Mouse (Mus musculus) B cell, adult 2 months (primary cell): ENCODE results near the gene Gpr108.

ENCODE experiments used
- DNase-seq, 2 experiments: peaks; one replicate each; pipeline ENCODE4 v3.0.0; 2022

Gene Gpr108

DNA sequence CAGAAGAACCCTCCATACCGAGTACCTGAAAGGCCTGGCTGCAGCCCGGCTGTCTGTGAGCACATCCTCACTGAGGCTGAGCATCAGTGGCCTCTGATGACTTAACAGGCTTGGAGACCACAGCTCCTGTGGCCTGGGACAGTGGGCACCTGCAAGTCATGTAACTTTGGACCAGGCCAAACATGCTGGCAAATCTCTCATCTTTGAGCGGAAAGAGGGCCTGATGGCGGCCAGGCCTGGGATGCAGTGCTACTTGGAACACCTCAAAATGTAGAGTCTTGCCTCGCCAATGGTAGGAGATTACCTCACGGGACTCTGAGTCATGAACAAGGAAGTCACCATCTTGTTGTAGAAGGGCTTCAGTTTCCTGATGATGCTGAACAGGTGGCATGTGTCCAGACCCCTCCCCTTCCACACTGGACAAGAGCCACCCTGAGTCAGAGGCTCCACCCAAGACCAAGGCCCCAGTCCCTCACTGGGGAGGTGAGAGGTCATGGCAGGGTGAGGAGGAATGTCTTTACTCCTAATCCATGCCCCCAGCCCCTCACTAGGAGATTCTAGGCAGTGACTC, 19.4 kb upstream of the Gpr108 start:
- DNase-seq = no peak

DNA sequence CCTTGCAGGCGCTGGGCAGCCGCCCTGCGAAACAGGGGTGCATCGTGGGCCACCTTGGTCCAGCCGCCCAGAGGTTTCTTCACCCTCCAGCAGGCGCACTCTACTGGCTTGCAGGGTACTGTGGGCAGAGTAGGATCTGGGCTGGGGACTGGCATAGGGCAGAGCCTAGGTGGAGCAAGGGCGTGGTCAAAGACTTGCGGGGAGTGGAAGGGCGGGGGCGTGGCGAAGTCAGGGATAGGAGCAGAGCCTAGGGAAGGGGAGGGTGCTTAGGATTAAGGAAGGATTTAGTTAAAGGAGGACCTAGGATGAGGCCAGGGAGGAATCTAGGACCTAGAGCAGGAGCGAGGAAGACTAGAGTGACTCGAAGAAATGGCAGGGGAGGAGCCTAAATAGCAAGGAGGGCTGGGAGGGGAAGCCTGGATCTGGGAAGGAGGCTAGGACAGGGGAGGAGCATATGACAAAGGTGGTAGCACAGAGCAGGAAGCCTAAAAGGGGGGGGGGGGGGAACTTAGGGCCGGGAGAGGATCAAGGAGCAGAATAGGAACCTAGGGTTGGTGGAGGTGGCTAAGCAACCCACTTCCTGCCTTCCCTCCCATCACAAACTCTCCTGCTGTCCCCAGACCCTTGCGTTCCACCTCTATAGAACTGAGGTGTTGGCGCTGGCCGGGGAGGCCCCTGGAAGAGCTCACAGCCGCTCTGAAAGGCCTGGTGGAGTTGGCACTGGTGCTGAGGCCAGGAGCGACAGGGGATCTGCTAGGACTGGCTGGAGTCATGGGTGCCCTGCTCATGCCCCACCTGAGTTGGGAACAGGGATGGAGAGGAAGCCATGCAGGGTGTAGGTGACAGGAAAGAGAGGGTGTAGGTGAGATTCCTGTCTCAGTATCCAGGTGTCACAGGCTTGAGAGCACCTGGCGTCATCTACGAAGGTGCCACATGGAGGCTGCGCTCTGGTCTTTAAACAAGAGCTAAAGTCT, 17.0 kb upstream of the Gpr108 start:
- DNase-seq = peak in 1 of 2 experiments; percentile 31

- no peak for DNase-seq
Measured at GRCm38 (mm10) chr17:57264164-57264563, 15.9 kb upstream of the Gpr108 start.

GRCm38 (mm10) chr17:57262901-57263550, 14.8 kb upstream of the Gpr108 start:
- DNase-seq = no peak

DNA sequence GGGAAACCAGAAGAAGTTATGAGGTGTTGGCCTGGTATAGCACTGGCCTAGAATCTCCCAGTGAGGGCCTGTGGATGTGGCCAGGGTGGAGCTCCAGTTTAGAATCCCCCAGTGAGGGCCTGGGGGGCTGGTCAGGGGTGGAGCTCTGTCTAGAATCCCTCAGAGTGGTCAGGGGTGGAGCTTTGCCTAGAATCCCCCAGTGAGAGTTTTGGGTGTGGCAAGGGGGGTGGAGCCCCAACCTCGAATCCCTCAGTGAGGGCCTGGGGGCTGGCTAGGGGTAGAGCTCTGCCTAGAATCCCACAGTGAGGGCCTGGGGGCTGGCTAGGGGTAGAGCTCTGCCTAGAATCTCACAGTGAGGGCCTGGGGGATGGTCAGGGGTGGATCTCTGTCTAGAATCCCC, 13.6 kb upstream of the Gpr108 start:
- no peak for DNase-seq

DNA sequence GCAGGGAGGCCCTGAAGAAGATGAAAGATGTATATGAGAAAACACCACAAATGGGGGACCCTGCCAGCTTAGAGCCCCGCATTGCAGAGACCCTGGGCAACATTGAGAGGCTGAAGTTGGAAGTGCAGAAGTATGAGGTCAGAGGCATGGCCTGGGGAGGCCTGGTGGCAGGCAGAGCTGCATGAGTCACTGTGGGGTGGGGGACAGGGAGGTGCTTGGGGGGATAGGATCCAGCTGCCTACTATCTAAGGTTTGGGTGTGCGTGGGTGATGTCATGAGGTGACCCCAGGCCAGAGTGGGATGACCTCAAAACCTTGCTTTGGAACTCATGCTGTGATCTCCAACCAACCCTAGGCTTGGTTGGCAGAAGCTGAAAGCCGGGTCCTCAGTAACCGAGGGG, 13.0 kb upstream of the Gpr108 start:
- no peak for DNase-seq

DNA sequence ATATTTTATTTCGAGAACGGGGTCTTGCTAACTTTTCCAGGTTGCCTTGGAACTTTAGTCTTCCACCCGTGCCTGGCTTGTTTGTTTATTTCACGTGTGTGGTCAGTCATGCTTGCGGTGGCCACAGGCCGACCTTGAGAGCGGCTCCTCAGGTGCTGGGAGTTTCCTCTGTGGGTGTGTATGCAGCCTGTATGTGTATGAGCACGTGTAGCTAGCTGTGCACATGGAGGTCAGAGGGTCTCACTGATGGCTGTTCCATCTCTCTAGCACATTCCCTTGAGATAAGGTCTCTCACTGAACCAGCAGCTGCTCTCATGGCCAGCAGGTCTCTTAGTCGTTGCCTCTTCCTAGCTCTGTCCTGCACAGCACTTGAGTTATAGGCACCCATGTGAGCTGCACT, 12.1 kb upstream of the Gpr108 start:
- no peak for DNase-seq

- no peak for DNase-seq
Measured at GRCm38 (mm10) chr17:57259742-57260141, 11.5 kb upstream of the Gpr108 start.

- DNase-seq = no peak
Measured at GRCm38 (mm10) chr17:57258191-57258590, 9.9 kb upstream of the Gpr108 start.

GRCm38 (mm10) chr17:57256921-57257485, 8.8 kb upstream of the Gpr108 start:
- no peak for DNase-seq

DNA sequence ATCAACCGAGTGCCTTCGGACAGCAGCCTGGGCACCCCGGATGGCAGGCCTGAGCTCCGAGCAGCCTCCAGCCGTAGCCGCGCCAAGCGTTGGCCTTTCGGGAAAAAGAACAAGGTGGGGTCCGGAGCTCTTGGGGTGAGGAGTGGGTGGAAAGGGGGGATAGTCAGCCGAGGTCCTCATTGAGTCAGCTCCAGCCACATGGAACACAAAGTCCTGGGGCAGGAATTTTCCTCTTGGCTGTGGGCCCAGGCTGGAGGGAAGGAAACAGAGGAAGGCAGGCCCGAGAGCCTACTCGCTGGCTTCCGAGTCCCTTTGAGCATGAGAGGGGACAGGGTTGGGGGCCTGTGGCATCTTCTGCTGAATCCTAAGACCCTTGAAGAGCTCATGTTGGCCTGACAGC, 7.1 kb upstream of the Gpr108 start:
- DNase-seq = no peak

- no peak for DNase-seq
Measured at GRCm38 (mm10) chr17:57253306-57253705, 5.1 kb upstream of the Gpr108 start.

- no peak for DNase-seq
Measured at GRCm38 (mm10) chr17:57251431-57251830, 3.2 kb upstream of the Gpr108 start.

DNA sequence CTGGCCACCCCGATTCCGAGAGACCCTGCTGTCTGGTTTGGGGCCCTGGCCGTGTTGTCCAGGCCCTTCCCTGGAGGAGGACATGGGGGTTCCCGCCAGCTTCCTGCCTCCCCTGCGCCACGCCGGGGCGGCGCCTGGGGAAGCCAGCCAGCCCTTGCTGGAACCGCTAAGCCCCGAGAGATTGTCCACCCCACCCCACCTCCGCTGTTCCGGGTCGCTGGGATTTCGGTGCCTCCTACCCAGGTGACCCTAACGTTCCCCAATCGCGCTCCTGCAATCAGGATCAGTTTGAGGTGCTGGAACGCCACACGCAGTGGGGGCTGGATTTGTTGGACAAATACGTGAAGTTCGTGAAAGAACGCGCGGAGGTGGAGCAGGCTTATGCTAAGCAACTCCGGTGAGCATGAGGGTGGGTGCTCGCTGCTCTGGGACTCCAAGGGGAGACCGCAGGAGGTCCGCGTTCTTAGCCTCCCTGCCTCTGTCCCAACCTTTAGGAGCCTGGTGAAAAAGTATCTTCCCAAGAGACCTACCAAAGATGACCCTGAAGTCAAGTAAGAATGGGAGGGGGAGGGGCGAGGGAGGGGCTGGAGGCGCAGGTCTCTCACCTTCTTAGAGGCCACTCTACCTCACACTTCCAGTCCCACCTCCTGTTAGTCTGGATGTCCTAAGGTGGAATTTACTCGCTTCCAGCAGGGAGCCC, 2.4 kb upstream of the Gpr108 start:
- peak; percentile 24 to 30 for DNase-seq

- DNase-seq = peak; percentile 100
Measured at GRCm38 (mm10) chr17:57249186-57250181, 1.2 kb upstream of the Gpr108 start, which contains the start of gene Trip10. Gene Trip10 (plus strand): TSS chr17:57249455.

- peak in 1 of 2 experiments; percentile 36 for DNase-seq
Measured at GRCm38 (mm10) chr17:57248771-57249170, 525 bp upstream of the Gpr108 start.

DNA sequence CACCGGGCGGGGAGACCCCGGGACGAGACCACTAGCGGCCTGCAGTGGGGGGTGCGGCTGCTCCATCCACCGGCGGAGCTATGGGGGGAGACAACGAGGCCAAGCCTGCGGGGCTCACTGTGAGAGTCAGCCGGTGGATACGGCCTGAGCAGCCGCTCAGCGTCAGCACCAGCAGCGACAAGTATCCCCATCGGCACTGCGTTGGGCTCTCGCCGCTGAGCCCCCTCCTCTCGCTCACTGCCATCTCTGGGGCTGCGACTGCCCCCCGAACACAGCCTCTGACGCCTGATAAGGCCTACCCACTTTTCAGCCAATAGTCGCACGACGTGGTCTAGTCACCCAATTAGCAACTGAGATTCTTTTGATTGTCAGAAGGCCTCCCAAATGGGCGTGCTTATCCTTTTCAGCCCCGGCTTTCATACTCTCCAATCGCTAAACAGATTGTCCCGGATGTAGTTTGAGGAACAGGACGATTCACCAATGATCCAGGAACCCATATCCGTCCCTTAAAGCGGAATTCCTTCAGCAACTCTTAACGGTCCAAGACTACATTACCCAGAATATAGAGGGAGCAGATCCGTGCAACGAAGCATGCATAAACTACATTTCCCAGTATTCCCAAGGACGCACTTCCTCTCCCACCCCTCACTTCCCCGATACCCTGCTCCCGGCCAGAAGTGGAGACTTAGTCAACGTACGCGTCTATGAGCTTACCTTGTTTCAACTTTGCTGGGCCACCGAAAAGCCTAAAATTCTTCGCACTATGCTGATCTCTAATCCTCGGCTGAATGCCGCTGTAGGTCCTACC, 649 bp downstream of the Gpr108 start:
- DNase-seq = peak; percentile 82 to 84

GRCm38 (mm10) chr17:57246663-57247392, 1.4 kb downstream of the Gpr108 start:
- DNase-seq = no peak

- no peak for DNase-seq
Measured at GRCm38 (mm10) chr17:57245311-57245929, 2.8 kb downstream of the Gpr108 start.
